Mouse (Mus musculus): ENCODE measurements around the gene Grap. TPM values are rescaled to one million over a fixed set of nuclear protein-coding genes. Genes with fewer than 3 reads are reported as not detected.
"Not testable (repeated sequence)": the region's sequence is repeated elsewhere in the genome, so short reads cannot be mapped to it uniquely, and the experiment has no call there.

Gene Grap
- total RNA-seq (2021) = 1 to 10 TPM; 2.0 to 2.7 TPM
- long read RNA-seq, experiment 1, partial matches to known transcripts = 0 of 3 reads
- long read RNA-seq, experiment 1, other reads (novel, unspliced or antisense) = 0 of 3 reads
- long read RNA-seq, experiment 2, partial matches to known transcripts = 0 of 3 reads
- long read RNA-seq, experiment 2, other reads (novel, unspliced or antisense) = 2 of 3 reads

DNA sequence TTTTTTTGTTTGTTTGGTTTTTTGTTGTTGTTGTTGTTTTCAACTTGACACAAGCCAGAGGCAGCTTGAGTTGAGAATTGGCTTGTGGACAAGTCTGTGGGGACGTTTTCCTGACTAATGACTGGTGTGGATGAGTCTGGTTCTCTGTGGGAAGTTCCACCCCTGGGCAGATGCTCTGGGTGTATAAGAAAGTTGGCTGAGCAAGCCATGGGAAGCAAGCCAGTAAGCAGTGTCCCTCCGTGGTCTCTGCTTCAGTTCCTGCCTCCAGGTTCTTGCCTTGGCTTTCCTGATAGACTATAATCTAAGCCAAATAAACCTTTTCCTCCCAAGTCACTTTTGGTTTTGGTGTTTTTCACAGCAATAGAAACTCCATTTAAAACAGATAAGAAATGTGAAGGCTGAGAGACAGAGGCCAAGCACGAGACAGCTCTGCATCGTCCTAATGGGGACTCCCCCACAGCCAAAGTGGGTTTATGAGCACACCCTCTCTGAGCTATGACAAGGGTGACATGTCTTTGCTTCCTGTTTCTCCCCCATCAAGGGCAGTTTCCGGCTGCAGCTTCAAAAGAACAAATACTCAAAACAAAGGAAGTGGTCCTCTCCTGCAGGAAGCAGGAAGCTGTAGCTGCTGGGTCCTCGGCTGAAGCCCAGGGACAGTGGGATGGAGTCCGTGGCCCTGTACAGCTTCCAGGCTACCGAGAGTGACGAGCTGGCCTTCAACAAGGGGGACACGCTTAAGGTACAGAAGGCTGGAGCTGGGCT lies at the start of gene Grap:
Gene Grap, plus strand, starts transcription at position 580 of the 762 bp plus-strand sequence.
- DNase-seq (ENCODE audit: low spot score) = no peak

DNA sequence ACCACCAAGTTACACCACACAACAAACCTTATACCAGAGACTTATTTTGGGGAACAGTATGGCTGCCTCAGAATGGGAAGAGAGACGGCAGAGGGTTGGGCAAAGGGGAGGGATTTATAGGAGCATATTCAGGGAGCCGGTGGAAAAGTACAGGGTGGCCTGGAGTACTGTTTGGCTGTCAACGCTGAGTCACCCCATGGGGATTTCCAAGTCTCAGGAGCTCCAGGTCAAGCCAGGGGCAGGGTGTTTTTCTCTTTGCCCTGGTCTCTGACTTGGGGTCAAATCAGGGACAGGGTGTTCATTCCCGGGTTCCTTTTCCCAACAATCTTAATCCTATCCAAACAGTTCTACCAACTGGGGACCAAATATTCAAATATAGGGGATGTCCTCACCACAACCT lies 45.0 kb upstream of the Grap start:
- DNase-seq (ENCODE audit: low spot score) = no peak

DNA sequence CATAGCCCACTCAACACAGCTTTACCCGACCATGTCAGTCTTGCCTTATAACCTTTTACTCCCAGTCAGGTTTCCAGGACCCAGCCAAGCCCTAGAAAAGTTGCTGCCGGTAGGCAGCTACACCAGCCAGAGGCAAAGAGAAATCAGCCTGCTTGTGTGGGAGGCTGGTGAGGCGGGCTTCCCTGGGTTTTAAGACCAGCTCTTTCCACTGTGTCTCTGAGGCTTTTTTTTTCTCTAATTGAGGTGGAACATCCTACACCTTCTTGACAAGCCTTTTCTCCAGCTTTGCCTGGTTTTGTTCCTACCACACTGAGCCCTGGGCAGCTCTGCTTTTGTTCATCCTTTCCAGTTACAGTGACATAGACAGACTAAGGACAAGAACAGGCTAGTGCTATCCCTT lies 41.9 kb upstream of the Grap start:
- no peak for DNase-seq (ENCODE audit: low spot score)

DNA sequence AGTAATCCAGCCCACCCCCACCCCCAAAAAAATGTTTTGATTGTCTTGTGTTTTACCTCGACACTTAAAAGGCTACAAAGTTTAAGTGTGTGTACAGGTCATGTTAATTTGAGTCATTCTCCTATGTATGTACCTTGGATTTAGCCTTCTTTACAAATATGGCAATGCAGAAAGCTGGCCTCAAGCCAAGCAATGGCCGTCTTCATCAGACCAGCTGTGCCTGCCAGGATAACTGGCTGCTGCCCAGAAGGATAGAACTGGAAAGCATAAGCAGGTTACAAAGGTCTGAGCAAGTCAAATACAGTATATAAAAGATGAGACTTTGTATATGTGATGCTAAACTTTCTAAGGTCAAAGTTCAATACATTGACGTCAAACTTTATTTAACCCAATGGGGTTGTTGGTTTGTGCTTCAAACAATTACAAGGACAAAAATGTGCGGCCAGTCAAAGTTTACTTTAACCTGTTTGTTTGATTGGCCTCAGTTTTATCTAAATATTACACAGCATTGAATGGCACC lies 40.9 kb upstream of the Grap start:
- no peak for DNase-seq (ENCODE audit: low spot score)

DNA sequence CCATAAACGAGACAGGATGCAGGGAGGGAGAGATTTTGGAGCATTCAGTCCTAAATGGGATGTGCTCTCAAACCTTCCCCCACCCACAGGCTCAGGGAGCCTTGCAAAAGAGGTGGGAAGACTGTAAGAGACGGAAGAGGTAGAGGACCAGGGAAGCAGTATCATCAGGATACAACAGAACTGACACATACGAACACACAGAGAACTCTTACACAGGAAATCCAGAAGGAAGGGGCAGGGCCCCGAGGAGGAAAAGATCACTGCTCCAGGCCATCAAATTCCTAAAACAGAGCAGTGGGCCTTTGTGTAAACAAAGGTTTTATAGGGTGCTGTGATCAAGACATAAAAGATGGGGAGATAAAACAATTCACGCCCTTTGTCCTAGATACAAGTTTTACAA lies 38.7 kb upstream of the Grap start:
- no peak for DNase-seq (ENCODE audit: low spot score)

DNA sequence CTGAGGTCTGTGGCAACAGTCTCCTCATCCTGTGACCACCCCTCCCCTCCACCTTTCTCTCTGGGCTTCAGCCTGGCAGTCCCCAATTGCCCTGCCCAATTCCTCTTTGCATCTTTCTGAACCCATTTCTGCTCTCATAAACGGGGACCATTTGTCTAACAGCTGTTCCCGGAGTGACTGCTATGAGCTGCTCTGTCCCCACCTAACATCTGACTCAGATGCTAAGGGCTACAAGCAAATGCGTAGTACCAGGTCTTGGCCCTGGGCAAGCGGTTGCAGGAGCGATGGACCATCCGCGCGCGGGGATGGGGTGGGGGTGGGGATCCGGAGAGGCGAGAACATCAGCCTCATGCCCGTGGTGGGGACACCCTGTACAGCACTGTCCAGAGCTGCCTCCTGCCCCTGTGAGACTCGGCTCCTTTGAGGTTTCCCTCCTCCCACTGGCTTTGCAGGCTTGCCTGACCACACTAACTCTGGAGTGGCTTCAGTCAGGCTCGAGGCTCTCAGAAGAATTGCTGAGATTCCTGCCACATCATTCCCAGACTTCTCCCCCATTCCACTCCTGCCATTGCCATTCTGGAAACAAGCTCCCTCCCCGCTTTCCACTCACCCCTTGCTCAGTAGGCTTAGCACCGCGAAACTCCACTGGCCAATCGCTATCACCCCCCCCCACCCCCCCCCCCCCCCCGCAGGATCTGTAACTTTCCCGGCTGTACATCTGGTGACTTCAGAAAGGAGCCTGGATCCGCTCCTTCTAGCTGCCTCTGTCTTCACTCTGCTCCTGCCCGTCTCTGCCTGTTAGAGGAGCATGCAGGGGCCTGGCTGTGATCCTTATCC lies 37.2 kb upstream of the Grap start:
- DNase-seq (ENCODE audit: low spot score) = peak; percentile 30

DNA sequence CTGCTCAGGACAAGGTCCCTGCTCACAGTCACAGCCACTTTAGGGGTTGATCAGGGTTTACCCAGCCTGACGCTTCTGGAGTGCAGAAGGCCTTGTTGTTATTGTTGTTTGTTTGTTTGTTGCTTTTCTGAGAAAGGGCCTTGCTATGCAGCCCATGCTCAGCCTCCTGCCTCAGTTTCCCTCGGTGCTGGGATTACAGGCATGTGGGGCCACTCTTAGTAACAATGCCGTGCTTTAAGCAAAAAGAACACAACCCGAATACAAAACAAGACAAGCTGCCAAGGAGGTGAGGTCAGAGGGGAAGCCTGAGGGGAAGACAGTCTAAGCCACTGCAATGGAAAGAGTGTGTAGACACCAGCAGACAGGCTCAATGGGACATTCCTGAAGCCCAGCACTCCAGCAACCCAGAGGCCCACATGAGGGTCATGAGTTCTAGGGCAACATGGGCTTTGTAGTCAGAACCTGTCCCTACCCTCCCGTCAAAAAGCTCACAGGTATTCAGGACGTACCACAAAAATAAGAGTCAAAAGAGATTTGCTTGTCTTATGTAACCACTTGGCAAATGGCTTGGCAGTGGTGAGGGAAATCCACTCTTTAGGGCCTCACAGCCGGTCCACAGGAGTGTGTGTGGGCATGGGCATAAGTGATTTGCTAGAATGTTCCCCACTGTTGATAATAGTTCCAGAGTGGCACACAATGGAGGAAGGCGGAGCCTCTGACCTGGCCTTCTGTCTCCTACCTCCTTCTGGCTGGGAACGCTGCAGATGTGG lies 36.4 kb upstream of the Grap start:
- peak; percentile 21 for DNase-seq (ENCODE audit: low spot score)

DNA sequence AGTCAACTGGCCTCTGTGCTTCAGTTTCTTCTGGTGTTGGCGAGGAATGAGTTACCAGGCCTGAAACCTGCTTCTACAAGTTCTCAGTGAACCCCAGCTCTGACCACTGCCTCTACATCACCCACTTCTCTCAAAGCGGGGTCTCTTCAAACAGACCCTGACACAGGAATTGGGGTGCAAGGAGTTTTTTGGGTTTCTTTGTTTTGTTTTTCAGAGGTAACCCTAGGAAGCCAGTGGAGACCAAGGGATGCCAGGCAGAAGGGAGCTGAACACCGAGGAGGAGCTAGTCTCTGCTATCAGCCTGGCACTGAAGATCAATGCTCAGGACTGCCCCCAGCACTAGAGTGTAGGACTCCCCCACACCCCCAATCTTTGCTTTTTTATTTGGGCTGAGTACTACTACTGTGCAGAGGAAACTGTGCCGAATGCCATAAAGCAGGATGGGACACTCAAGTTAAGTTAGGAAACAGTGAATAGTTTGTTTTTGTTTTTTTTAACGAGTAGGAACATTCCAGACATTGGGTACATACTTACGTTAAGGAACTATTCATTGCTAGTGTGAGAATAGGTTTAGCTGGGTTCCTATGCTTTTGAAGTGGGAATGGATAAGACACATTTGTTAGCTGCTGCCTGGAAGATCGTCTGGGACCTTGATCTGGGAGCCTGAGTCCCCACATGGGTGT lies 35.6 kb upstream of the Grap start:
- no peak for DNase-seq (ENCODE audit: low spot score)

DNA sequence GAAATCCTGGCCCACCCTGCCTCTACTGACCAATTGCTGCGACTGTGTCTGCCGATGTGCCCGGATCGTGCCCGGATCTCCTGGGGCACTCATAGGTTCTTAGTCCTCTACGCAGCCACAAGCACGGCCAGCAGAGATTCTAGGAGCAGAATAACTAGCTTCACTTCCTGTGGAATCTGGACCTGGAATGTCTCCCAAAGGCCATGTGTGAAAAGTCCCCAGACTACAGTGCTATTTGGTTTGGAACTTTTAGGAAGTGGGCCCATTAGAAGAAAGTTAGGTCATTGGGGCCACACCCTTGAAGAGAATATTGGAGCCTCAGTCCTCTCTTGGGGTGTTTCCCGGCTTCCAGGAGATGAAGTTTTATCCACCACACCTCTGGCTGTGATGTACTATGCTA lies 34.9 kb upstream of the Grap start:
- DNase-seq (ENCODE audit: low spot score) = peak; percentile 76

DNA sequence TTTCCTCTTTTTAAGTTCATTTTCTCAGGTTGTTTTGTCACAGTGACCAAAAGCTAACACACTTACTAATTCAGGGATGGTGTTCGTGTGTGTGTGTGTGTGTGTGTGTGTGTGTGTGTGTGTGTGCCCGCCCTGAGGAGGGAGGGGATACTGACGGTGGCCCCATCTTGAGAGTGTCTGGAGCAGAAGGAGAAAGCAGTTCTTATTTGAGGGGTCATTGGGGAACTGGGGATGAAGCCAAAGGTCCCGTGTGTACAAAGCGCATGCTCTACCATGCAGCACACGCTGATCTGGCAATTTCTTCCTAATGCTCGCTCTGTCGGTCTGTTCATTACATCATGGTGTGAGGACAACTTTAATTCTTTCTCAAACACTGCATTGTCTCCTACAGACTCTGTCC lies 34.5 kb upstream of the Grap start:
- DNase-seq (ENCODE audit: low spot score) = no peak

DNA sequence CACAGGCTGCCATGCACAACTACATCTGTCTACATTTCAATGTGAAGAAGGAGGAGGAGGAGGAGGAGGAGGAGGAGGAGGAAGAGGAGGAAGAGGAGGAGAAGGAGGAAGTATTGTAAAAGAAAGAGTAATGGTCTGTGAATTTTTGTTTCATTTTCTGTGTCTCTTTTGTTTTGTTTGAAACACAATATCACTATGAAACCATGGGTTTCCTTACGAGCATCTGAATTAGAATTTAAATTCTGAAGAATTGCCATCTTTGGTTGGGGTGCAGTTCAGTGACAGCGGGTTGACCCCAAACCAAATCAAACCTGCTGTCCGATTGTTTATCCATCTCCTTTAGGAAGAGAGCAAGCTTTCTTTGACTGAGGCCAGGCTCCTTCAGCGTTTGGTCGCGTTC lies 33.7 kb upstream of the Grap start:
- DNase-seq (ENCODE audit: low spot score) = no peak

DNA sequence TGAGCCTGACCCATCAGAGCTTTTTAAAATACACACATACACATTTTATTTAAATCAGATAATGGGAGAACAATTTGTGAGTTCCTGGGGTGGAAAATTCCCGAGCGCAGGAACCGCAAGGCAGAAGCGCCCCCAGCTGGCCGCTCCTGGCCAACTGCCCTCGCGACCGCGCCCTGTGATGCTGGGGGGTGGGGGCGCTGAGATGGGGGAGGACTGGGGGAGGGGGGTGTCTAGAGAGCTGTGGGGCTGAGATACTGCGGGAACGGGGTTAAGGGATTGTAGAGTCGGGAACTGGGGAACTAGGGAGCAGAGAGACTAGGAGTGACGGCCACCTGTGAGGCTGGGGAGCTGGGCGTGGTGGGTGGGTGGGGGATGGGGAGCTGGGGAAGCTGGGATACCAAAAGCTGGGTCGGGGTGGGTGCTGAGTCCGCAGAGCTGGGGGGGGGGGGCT lies 33.2 kb upstream of the Grap start:
- DNase-seq (ENCODE audit: low spot score) = peak; percentile 73

DNA sequence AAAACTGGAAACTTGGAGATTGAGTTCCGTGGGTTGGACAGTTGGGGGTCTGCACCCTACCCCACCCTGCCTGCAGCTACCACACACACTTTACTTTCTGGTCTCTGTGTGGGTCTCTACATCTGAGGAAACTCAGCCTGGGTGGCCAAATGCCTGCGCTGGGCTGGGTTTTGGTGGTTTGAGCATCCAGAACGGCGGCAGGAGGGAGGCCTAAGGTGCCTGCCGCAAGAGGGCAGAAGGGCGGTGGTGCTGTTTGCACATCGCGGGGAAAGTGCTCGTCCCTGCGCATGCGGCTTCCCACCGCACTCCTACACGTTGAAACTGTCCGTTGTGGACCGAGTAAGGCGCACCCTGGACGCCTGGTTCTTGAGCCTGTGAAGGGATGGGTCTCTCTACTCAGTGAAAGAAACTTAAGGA lies 32.8 kb upstream of the Grap start:
- peak; percentile 87 for DNase-seq (ENCODE audit: low spot score)

DNA sequence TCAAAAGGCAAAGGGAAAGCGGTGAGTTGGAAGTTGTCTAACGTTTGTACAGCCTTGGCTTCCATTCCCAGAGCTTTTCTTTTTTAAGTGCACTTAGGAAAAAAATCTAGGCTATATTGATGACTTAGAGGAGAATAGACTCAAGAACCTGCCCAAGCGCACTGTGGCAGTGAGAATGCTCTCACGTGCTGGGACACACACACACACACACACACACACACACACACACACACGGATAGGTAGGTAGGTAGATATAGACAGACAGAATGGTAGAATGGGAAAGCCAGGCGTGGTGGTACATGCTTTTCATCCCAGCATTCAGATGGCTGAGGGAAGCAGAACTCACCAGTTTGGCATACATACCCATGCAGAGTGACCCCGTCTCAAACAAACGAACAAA lies 32.3 kb upstream of the Grap start:
- DNase-seq (ENCODE audit: low spot score) = no peak

DNA sequence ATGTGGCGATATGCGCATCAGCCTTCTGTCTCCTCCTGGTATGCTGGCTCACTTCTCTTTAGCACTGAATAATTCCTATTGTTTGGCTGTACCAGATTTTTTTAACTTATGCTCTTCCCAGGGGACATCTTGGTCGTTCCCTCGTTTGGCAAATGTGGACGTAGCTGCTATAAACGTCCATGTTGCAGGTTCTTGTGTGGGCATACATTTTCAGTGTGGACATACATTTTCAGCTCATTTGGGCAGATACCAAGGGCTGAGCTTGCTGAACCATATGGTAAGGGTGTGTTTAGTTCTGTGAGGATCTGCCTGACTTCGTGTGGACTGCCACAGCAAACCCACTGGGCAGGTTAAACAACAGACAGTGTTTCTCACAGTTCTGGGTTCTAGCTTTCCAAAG lies 27.9 kb upstream of the Grap start:
- DNase-seq (ENCODE audit: low spot score) = no peak

DNA sequence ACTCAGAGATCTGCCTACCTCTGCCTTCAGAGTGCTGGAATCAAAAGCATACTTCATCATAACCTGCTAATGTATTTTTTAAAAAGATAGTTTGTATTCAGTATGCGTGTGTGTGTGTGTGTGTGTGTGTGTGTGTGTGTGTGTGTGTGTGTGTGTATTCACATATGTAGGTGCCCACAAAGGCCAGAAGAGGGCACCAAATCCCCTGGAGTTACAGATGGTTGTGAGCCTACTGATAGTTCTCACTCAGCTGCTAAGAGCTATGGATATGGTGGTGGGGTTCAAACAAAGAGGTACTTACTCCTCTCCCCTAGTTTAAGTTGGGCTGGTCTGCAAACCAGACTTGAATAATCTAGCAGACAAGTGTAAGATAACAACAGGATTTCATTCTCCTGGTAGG lies 26.6 kb upstream of the Grap start:
- no peak for DNase-seq (ENCODE audit: low spot score)

DNA sequence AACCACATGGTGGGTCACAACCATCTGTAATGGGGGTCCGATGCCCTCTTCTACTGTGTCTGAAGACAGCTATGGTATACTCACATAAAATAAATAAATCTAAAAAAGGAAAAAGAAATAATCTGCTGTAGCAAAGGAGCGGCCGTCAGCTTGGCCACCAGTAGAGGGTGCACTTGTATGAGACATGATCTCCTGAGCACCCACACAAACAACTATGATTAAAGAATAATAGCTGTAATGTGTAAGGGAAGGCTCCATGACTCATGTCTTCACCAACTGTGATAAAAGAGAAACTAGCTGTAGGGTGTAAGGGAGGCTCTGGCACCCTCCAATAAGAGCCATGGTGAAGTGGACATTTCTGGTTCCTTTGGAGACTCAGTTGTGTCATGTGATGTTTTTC lies 23.4 kb upstream of the Grap start:
- no peak for DNase-seq (ENCODE audit: low spot score)

DNA sequence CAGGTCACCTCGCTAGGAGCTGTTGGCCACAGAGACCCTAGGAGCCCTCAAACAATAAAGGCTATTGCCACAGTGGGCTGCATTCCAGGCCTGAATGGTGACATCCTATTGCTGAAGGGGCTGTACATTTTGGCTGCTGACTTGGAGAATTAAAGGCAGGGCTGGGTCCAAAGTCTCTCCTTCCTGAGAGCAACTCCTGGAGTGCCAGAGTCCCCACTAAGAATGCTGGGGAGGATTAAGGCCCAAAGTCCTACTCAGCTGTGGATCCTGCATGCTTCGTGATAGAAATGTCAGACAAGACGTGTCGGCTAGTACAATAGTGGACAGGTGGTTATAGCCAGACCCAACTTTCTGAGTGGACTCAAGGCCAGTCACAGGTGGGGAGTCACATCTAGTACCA lies 16.8 kb upstream of the Grap start:
- DNase-seq (ENCODE audit: low spot score) = not testable (repeated sequence)

DNA sequence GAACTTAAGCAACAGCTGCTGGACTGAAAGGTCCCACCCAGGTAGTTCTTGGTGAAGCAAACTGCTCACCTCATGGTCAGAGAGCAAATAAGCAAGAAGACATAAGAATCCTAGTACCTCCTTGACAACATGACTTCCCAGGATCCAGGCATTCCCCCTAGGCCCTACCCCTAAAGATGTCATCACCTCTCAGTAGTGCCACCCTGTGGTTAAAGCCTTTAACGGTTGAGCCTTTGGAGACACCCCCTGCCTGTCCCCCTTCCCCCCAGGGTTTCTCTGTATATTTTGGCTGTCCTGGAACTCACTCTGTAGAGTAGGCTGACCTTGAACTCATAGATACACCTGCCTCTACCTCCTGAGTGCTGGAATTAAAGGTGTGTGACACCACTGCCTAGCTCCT lies 15.7 kb upstream of the Grap start:
- DNase-seq (ENCODE audit: low spot score) = no peak

DNA sequence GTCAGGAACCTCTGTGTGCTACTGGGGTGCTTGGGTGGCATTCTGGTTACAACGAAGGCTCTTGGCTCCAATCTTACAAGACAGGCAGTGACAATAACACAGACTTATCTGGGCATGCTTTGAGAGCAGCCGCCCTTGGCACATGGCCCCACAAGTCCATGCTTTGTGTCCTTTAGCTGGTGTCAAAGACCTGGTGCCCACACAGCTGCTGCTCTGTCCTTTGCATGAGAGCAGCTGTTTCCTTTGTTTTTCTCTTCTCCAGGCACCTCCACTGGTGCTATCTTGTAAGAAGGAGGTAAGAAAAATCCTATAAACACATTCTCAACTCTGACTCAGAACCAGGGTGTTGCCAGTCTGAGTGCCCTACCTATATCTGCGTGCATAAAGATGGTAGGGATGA lies 15.2 kb upstream of the Grap start:
- no peak for DNase-seq (ENCODE audit: low spot score)

Measured in gastrocnemius, adult 18-20 months (tissue).